Mouse (Mus musculus) embryonic facial prominence, embryonic 12.5 days (tissue): ENCODE measurements around the gene Magee1. TPM values are rescaled to one million over a fixed set of nuclear protein-coding genes. Genes with fewer than 3 reads are reported as not detected.
"Not testable (repeated sequence)": the region's sequence is repeated elsewhere in the genome, so short reads cannot be mapped to it uniquely, and the experiment has no call there.

Experiments used
- ATAC-seq: fragments of 200-750 bp; cut with Nextera tagmentation; 2 replicates; pipeline ENCODE4 v1.8.0; 2017; ENCODE audit not compliant: insufficient number of reproducible peaks, insufficient read depth, low FRiP score, low TSS enrichment
- H3K27ac ChIP-seq: fragments of 300-500 bp; sonication (generic); 2 replicates; pipeline ENCODE4 v1.5.1; 2016; ENCODE audit warnings: mild to moderate bottlenecking
- H3K27me3 ChIP-seq: fragments of 300-500 bp; sonication (generic); 2 replicates; pipeline ENCODE4 v1.6.1; 2016; ENCODE audit warnings: mild to moderate bottlenecking, moderate library complexity
- H3K36me3 ChIP-seq: fragments of 300-500 bp; sonication (generic); 2 replicates; pipeline ENCODE4 v1.6.1; 2016; ENCODE audit warnings: mild to moderate bottlenecking
- H3K4me1 ChIP-seq: fragments of 300-500 bp; sonication (generic); 2 replicates; pipeline ENCODE4 v1.6.1; 2016
- H3K4me2 ChIP-seq: fragments of 300-500 bp; sonication (generic); replicated peaks from 2 replicates; pipeline ENCODE4 v1.6.1; 2016; ENCODE audit warnings: mild to moderate bottlenecking, moderate library complexity
- H3K4me3 ChIP-seq: fragments of 300-500 bp; sonication (generic); 2 replicates; pipeline ENCODE4 v1.5.1; 2016; ENCODE audit warnings: mild to moderate bottlenecking
- H3K9ac ChIP-seq: fragments of 300-500 bp; sonication (generic); 2 replicates; pipeline ENCODE4 v1.6.1; 2016; ENCODE audit warnings: mild to moderate bottlenecking, moderate library complexity
- H3K9me3 ChIP-seq: fragments of 300-500 bp; sonication (generic); 2 replicates; pipeline ENCODE4 v1.6.1; 2016; ENCODE audit warnings: mild to moderate bottlenecking, moderate library complexity
- WGBS: fragments of 180-500 bp; shearing (Covaris S2); methylation state at CpG from one replicate; pipeline ENCODE4 v1.1.7; 2016; 5-methylcytosine and 5-hydroxymethylcytosine counted together
- polyA plus RNA-seq: library from polyadenylated mRNA; unstranded; fragments of >200 nt; fragmentation: Nextera tagmentation; extraction: Ambion mirVana; gene quantifications from 2 replicates; pipeline ENCODE4 v1.2.1, GENCODE M21; 2016

Gene Magee1
- polyA plus RNA-seq = 36.3 and 38.3 TPM in 2 replicates

- ATAC-seq = peak; percentile 68
- Histone ChIP-seq H3K27ac (0 out of 2 replicates have a peak within 1 kb of the TSS, but pooled peaks have one; percentile 23), H3K4me3 (peak within 1 kb of the TSS; percentile 50)
Measured at GRCm38 (mm10) chrX:105120275-105121226, at the start of gene Magee1. Gene Magee1, plus strand, starts transcription at chrX:105120378.

GRCm38 (mm10) chrX:105079151-105079550 is 41.0 kb upstream of the Magee1 start:
- H3K27me3 ChIP-seq = no peaks in the 10 kb centered on the region
- 5% methylated on average over 12 of the region's 12 CpGs for WGBS
- peak overlapping the region; percentile 54 for H3K4me2 ChIP-seq
- H3K9ac ChIP-seq = peak overlapping the region; percentile 49
- H3K4me1 ChIP-seq = no peaks in the 10 kb centered on the region
- H3K4me3 ChIP-seq = peak overlapping the region; percentile 51
- H3K27ac ChIP-seq = no peak overlapping the region
- peaks cover 4% of the 10 kb centered on the region; the same call in 1 of the 2 replicates for H3K36me3 ChIP-seq
- ATAC-seq = no peak
- H3K9me3 ChIP-seq = no peaks in the 10 kb centered on the region

More at GRCm38 (mm10) chrX:105120275-105121226, at the start of gene Magee1:
- WGBS = 19% methylated on average over 65 of the region's 65 CpGs
- Histone ChIP-seq H3K9ac (peak within 1 kb of the TSS; percentile 45), H3K36me3 (no peaks in the 10 kb centered on the region), H3K9me3 (no peaks in the 10 kb centered on the region), H3K27me3 (peaks cover 24% of the 10 kb centered on the region), H3K4me2 (peak within 1 kb of the TSS; percentile 56), H3K4me1 (no peaks in the 10 kb centered on the region)

- H3K4me1 ChIP-seq = no peaks in the 10 kb centered on the region
- no peaks in the 10 kb centered on the region for H3K9me3 ChIP-seq
- no peaks in the 10 kb centered on the region for H3K27me3 ChIP-seq
- peaks cover 4% of the 10 kb centered on the region; the same call in 1 of the 2 replicates for H3K36me3 ChIP-seq
- H3K4me3 ChIP-seq = peak within 1 kb of the TSS; percentile 51
- WGBS = 2% methylated on average over 35 of the region's 35 CpGs
- peak within 1 kb of the TSS; percentile 56 for H3K4me2 ChIP-seq
- H3K9ac ChIP-seq = peak within 1 kb of the TSS; percentile 55
- H3K27ac ChIP-seq = no peak within 1 kb of the TSS
- peak; percentile 94 for ATAC-seq
Measured at GRCm38 (mm10) chrX:105079615-105080092, 40.5 kb upstream of the Magee1 start, which contains the start of gene Pbdc1. Gene Pbdc1, plus strand, starts transcription at chrX:105079756.

GRCm38 (mm10) chrX:105080096-105080495 is 40.1 kb upstream of the Magee1 start:
- Histone ChIP-seq H3K9ac (peak overlapping the region; percentile 55), H3K4me1 (no peaks in the 10 kb centered on the region), H3K4me2 (peak overlapping the region; percentile 56), H3K4me3 (peak overlapping the region; percentile 51), H3K27ac (no peak overlapping the region), H3K36me3 (peaks cover 4% of the 10 kb centered on the region; the same call in 1 of the 2 replicates), H3K27me3 (no peaks in the 10 kb centered on the region), H3K9me3 (no peaks in the 10 kb centered on the region)
- ATAC-seq = peak; percentile 28; the same call in 1 of the 2 replicates
- 10% methylated on average over 8 of the region's 8 CpGs for WGBS

GRCm38 (mm10) chrX:105083013-105083412 is 37.2 kb upstream of the Magee1 start:
- not testable (repeated sequence) for H3K9ac ChIP-seq, H3K9me3 ChIP-seq, H3K27me3 ChIP-seq, H3K4me1 ChIP-seq, H3K36me3 ChIP-seq, ATAC-seq, H3K4me2 ChIP-seq, H3K4me3 ChIP-seq, H3K27ac ChIP-seq
- WGBS = 88% methylated on average over 7 of the region's 7 CpGs

- Histone ChIP-seq H3K27me3 (no peaks in the 10 kb centered on the region), H3K27ac (no peak overlapping the region), H3K36me3 (no peaks in the 10 kb centered on the region), H3K4me3 (no peak overlapping the region), H3K9ac (no peak overlapping the region), H3K4me1 (no peaks in the 10 kb centered on the region), H3K4me2 (no peak overlapping the region), H3K9me3 (no peaks in the 10 kb centered on the region)
- WGBS = 53% methylated on average over 5 of the region's 5 CpGs
- no peak for ATAC-seq
Measured at GRCm38 (mm10) chrX:105104175-105104574, 16.0 kb upstream of the Magee1 start.

GRCm38 (mm10) chrX:105114994-105115393 is 5.2 kb upstream of the Magee1 start:
- no peak overlapping the region for H3K9ac ChIP-seq
- 0 out of 2 replicates have a peak, but pooled peaks cover 3% of the 10 kb centered on the region for H3K27me3 ChIP-seq
- H3K4me2 ChIP-seq = no peak overlapping the region
- no peak overlapping the region for H3K4me3 ChIP-seq
- H3K4me1 ChIP-seq = no peaks in the 10 kb centered on the region
- no peak for ATAC-seq
- no peaks in the 10 kb centered on the region for H3K9me3 ChIP-seq
- H3K36me3 ChIP-seq = no peaks in the 10 kb centered on the region
- no peak overlapping the region for H3K27ac ChIP-seq
- WGBS = 88% methylated on average over 2 of the region's 2 CpGs

- peak overlapping the region; percentile 50 for H3K4me3 ChIP-seq
- ATAC-seq = peak; percentile 77
- peaks cover 24% of the 10 kb centered on the region for H3K27me3 ChIP-seq
- no peaks in the 10 kb centered on the region for H3K9me3 ChIP-seq
- no peaks in the 10 kb centered on the region for H3K36me3 ChIP-seq
- WGBS = 17% methylated on average over 35 of the region's 38 CpGs
- H3K27ac ChIP-seq = no peak overlapping the region
- H3K9ac ChIP-seq = peak overlapping the region; percentile 45
- H3K4me2 ChIP-seq = peak overlapping the region; percentile 56
- H3K4me1 ChIP-seq = no peaks in the 10 kb centered on the region
Measured at GRCm38 (mm10) chrX:105121227-105121865, 1.2 kb downstream of the Magee1 start.

- Histone ChIP-seq H3K27me3 (peaks cover 22% of the 10 kb centered on the region), H3K9me3 (no peaks in the 10 kb centered on the region), H3K36me3 (no peaks in the 10 kb centered on the region), H3K27ac (no peak overlapping the region), H3K4me1 (no peaks in the 10 kb centered on the region), H3K9ac (no peak overlapping the region), H3K4me3 (no peak overlapping the region), H3K4me2 (no peak overlapping the region)
- no peak for ATAC-seq
- WGBS = 19% methylated on average over 2 of the region's 3 CpGs
Measured at GRCm38 (mm10) chrX:105124903-105125302, 4.7 kb downstream of the Magee1 start.

- ATAC-seq = no peak
- no peaks in the 10 kb centered on the region for H3K4me1 ChIP-seq
- WGBS = 54% methylated on average over 20 of the region's 26 CpGs
- H3K27me3 ChIP-seq = 0 out of 2 replicates have a peak, but pooled peaks cover 11% of the 10 kb centered on the region
- H3K27ac ChIP-seq = no peak overlapping the region
- H3K4me3 ChIP-seq = 0 out of 2 replicates have a peak overlapping the region, but pooled peaks have one; percentile 15
- H3K9ac ChIP-seq = no peak overlapping the region
- H3K9me3 ChIP-seq = no peaks in the 10 kb centered on the region
- no peaks in the 10 kb centered on the region for H3K36me3 ChIP-seq
- peak overlapping the region; percentile 24; the same call in 1 of the 2 replicates for H3K4me2 ChIP-seq
Measured at GRCm38 (mm10) chrX:105151872-105152461, 31.8 kb downstream of the Magee1 start.

GRCm38 (mm10) chrX:105165007-105165406 is 44.8 kb downstream of the Magee1 start:
- H3K9me3 ChIP-seq, H3K4me2 ChIP-seq, H3K36me3 ChIP-seq, ATAC-seq, H3K9ac ChIP-seq, H3K27ac ChIP-seq, H3K4me1 ChIP-seq, H3K4me3 ChIP-seq: not testable (repeated sequence)
- H3K27me3 ChIP-seq = peaks cover 18% of the 10 kb centered on the region; the same call in 1 of the 2 replicates
- WGBS = 74% methylated on average over 6 of the region's 6 CpGs
